Mouse (Mus musculus) spleen, adult 2 months (tissue): Measurements from ENCODE around the gene Sar1b. TPM values are rescaled to one million over a fixed set of nuclear protein-coding genes. Genes with fewer than 3 reads are reported as not detected.
A peak's percentile ranks its signal among the peaks of the same experiment; 100 is the strongest.

ENCODE experiments used
- DNase-seq, 2 experiments: peaks; one replicate each; pipeline versions ENCODE4 v3.0.0 to v3.0.0-alpha.2; 2012 to 2021; ENCODE audit warnings: low spot score in 2 of 2, low read depth in 1 of 2
- H3K27ac ChIP-seq: fragments of 200-500 bp; 2 replicates; pipeline ENCODE4 v1.5.1; 2012; ENCODE audit warnings: low read length, inconsistent platforms; ENCODE audit not compliant: insufficient read depth
- H3K27me3 ChIP-seq: fragments of 200-500 bp; 2 replicates; pipeline ENCODE4 v1.6.1; 2012; ENCODE audit warnings: mild to moderate bottlenecking, moderate library complexity, low read length, inconsistent platforms; ENCODE audit not compliant: control insufficient read depth, insufficient read depth
- H3K36me3 ChIP-seq: fragments of 200-500 bp; 2 replicates; pipeline ENCODE4 v1.6.1; 2012; ENCODE audit warnings: mild to moderate bottlenecking, low read length, inconsistent platforms; ENCODE audit not compliant: control insufficient read depth, insufficient read depth
- H3K4me1 ChIP-seq: fragments of 200-500 bp; 2 replicates; pipeline ENCODE4 v1.6.1; 2011; ENCODE audit warnings: inconsistent platforms; ENCODE audit not compliant: control insufficient read depth, insufficient read depth, insufficient read length
- H3K4me3 ChIP-seq: fragments of 200-500 bp; 2 replicates; pipeline ENCODE4 v1.5.1; 2011; ENCODE audit warnings: mild to moderate bottlenecking, inconsistent platforms; ENCODE audit not compliant: insufficient read depth, insufficient read length; ENCODE audit errors: extremely low read depth
- CTCF ChIP-seq: fragments of 200-500 bp; IDR thresholded peaks from 2 replicates; pipeline ENCODE4 v1.5.1; 2011; ENCODE audit warnings: mild to moderate bottlenecking, inconsistent platforms; ENCODE audit not compliant: insufficient read depth, insufficient read length, insufficient replicate concordance; ENCODE audit errors: extremely low read depth
- POLR2A ChIP-seq: fragments of 200-500 bp; IDR thresholded peaks from 2 replicates; pipeline ENCODE4 v1.6.1; 2011; ENCODE audit warnings: low read depth, low read length, inconsistent platforms
- WGBS: fragments of 180-500 bp; shearing (Covaris S2); methylation state at CpG from one replicate; pipeline ENCODE4 v1.1.7; 2018; 5-methylcytosine and 5-hydroxymethylcytosine counted together
- polyA plus RNA-seq: library from polyadenylated mRNA; depleted of rRNA; stranded (reverse); fragments of >200 nt; gene quantifications from 2 replicates; pipeline ENCODE4 v1.2.3, GENCODE M21; 2012

Gene Sar1b
- polyA plus RNA-seq, 1 experiment, result 5.4 TPM

DNA sequence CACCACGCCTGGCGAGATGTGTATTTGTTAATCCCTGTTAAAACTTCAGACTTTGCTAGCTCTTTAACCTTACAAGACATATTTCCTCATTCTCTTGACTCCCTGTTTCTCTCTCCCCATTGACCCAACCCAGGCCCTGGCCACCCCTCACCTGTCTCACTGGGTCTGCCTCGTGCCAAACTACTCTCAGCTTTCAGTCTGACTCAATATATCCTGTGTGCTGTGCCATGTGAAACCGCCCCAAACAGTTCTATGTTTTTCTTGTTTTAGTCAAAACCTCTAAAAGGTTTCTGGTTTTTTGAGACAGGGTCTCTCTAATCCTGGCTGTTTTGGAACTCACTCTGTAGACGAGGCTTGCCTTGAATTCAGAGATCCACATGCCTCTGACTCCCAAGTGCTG, 2.2 kb upstream of the Sar1b start:
- Histone ChIP-seq H3K4me3 (no peak overlapping the region), H3K27me3 (no peaks in the 10 kb centered on the region), H3K27ac (no peak overlapping the region), H3K36me3 (no peaks in the 10 kb centered on the region), H3K4me1 (peaks cover 7% of the 10 kb centered on the region)
- TF ChIP-seq CTCF, result no peak
- TF ChIP-seq POLR2A, result no peak
- 72% methylated on average over 5 of the region's 5 CpGs for WGBS
- no peak for DNase-seq

DNA sequence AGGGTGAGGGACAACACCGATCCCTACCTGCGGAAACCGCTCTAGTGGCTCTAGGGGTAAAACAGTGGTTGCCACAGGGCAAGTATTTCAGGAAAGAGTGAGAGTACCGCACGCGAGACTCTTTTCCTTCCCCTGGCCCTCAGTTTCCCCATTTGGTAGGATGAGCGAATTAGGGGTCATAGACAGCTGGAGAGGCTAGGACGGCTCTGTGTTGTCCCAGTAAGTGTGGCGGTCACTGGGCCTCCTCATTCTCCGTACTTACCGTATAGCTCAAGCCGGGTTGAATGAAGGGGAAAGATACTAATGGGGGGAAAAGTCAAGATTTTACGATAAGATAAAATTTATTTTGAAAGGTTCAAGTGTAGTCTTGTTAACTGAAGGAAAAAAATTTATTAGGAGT, 468 bp downstream of the Sar1b start:
- no peaks in the 10 kb centered on the region for H3K36me3 ChIP-seq
- H3K4me3 ChIP-seq, result peak overlapping the region; percentile 69
- TF ChIP-seq CTCF, result no peak
- no peak for TF ChIP-seq POLR2A
- H3K4me1 ChIP-seq, result peaks cover 4% of the 10 kb centered on the region
- DNase-seq, result no peak
- 6% methylated on average over 13 of the region's 13 CpGs for WGBS
- H3K27me3 ChIP-seq, result no peaks in the 10 kb centered on the region
- H3K27ac ChIP-seq, result no peak overlapping the region

DNA sequence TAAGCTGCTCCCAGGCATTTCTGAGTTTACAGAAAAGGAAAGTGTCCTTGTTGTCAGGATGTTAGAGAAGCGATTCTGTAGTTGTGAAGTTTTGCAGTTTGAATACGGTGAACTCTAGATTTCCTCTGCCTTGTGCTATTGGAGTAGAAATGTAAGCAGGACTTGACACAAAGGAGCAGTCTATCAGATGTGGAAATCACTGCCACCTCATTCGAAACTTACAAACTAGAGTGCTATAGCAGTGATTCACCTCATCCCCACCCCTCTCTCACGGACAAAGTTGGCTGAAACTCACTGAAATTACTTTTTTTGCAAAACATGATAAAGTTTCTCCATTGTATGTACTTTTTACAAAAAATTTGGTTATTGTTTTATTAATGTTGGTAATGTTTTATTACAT, 1.3 kb downstream of the Sar1b start:
- no peak overlapping the region for H3K27ac ChIP-seq
- no peaks in the 10 kb centered on the region for H3K36me3 ChIP-seq
- H3K27me3 ChIP-seq, result no peaks in the 10 kb centered on the region
- no peak overlapping the region for H3K4me3 ChIP-seq
- DNase-seq, result no peak
- no peak for TF ChIP-seq CTCF
- TF ChIP-seq POLR2A, result no peak
- peaks cover 4% of the 10 kb centered on the region for H3K4me1 ChIP-seq
- WGBS, result 88% methylated on average over 4 of the region's 4 CpGs

DNA sequence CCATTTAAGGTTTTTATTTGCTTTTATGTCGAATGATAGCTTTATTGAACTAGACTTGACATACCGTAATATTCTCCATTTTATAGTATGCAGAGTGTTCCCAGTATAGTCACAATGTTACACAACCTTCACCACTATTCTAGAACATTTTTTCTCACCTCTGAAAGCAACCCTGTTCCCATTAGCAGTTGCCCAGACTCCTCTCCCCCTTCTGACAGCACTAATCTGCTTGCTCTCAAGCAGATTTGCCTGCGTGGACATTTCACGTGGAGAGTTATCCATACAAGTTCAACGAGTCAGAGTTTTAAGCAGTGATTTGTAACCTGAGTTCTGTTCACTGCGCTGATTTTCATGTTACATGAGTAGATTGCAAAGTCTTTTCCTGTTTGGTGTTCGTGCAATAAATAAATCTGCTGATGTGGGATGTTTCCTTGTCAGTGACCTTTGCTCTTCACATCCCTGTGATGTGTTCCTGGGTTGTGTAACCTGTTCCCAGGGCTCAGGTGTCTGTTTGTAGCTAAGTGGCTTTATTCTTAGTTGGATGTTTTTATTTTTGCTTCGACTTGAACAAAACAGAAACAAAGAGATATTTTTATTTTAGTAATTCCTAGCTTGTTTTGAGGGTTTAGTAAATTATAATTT, 4.2 kb downstream of the Sar1b start:
- TF ChIP-seq CTCF (no peak), POLR2A (no peak)
- no peak overlapping the region for H3K27ac ChIP-seq
- no peak for DNase-seq
- WGBS, result 81% methylated on average over 8 of the region's 8 CpGs
- no peaks in the 10 kb centered on the region for H3K36me3 ChIP-seq
- no peaks in the 10 kb centered on the region for H3K27me3 ChIP-seq
- peaks cover 4% of the 10 kb centered on the region for H3K4me1 ChIP-seq
- no peak overlapping the region for H3K4me3 ChIP-seq

DNA sequence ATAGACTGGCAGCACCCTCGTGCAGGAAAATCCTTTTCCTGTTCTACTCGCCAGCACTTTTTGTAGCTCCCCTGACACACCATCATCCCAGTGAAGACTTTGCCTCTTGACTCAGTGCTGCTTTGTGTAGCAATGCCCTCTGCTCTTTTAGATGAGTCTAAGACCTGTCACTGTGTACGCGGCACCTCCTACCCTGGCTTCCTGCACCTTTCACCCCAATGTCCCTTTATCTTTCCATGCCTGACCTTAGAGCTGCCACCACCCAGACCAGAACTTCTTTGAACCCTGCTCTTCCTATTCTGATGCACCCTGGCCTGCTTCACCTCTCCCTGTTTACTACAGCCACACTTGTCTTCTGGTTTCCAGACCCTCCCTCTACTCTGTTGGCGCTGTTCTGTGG, 4.8 kb downstream of the Sar1b start:
- H3K27ac ChIP-seq, result no peak overlapping the region
- no peaks in the 10 kb centered on the region for H3K36me3 ChIP-seq
- H3K4me3 ChIP-seq, result no peak overlapping the region
- no peak for DNase-seq
- no peak for TF ChIP-seq POLR2A
- TF ChIP-seq CTCF, result no peak
- 79% methylated on average over 5 of the region's 5 CpGs for WGBS
- peaks cover 4% of the 10 kb centered on the region for H3K4me1 ChIP-seq
- H3K27me3 ChIP-seq, result no peaks in the 10 kb centered on the region

DNA sequence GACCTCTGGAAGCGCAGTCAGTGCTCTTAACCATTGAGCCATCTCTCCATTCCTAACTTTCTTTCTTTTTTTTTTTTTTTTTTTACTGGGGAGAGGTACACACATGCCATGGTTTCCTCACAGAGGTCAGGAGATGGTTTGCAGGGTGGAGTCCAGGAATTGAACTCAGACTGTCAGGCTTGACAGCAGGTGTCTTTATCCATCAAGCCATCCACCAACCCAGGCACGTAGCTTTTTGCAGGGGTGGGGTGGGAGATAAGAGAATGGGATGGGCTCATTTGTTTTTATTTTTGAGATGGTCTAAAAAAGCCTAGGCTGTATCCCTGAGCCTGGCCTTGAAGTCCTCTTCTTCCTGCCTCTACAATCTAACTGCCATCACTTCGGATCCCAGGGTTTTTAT, 12.0 kb downstream of the Sar1b start:
- WGBS, result 89% methylated on average over 3 of the region's 3 CpGs
- TF ChIP-seq POLR2A, result no peak
- no peak for TF ChIP-seq CTCF
- peaks cover 5% of the 10 kb centered on the region for H3K36me3 ChIP-seq
- no peaks in the 10 kb centered on the region for H3K27me3 ChIP-seq
- no peak overlapping the region for H3K27ac ChIP-seq
- DNase-seq, result no peak
- H3K4me3 ChIP-seq, result no peak overlapping the region
- H3K4me1 ChIP-seq, result no peaks in the 10 kb centered on the region

DNA sequence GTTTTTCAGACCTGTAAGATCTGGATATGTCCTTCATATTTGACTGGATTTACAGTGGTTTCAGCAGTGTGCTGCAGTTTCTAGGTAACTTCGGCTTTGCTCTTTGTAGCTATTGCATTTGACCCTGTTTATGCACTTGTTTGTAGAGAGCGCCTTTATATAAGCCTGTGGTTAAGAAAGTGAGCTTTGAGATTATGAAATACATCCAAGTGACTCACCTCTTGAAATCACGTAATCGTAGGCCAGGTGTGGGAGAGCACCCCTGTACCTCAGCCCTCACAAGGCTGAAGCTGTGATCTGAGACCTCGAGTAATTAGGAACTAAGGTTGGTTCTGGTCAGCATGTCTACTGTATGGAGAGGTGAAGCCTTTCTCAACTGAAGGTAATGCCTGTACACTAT, 14.0 kb downstream of the Sar1b start:
- Histone ChIP-seq H3K4me1 (no peaks in the 10 kb centered on the region), H3K27ac (no peak overlapping the region), H3K36me3 (peaks cover 10% of the 10 kb centered on the region), H3K4me3 (no peak overlapping the region), H3K27me3 (no peaks in the 10 kb centered on the region)
- no peak for DNase-seq
- TF ChIP-seq POLR2A, result no peak
- no peak for TF ChIP-seq CTCF
- WGBS, result 88% methylated on average over 5 of the region's 5 CpGs
